Mouse (Mus musculus) ES-E14 (cell line): ENCODE results near the gene Prex1. TPM values are rescaled to one million over a fixed set of nuclear protein-coding genes. Genes with fewer than 3 reads are reported as not detected.

ENCODE experiments used
- DNase-seq: peaks from one replicate; pipeline ENCODE4 v3.0.0-alpha.2; 2013; ENCODE audit warnings: low read depth, low spot score
- H3K27ac ChIP-seq: 2 replicates; pipeline ENCODE4 v1.5.1; 2012; ENCODE audit warnings: low read depth, mild to moderate bottlenecking, low read length, moderate library complexity, mixed read lengths; ENCODE audit not compliant: poor library complexity, insufficient read depth, severe bottlenecking
- H3K36me3 ChIP-seq: 2 replicates; pipeline ENCODE4 v1.6.1; 2012; ENCODE audit warnings: mild to moderate bottlenecking, low read length, moderate library complexity, mixed read lengths; ENCODE audit not compliant: control insufficient read depth, poor library complexity, insufficient read depth, severe bottlenecking
- H3K4me1 ChIP-seq, 2 experiments: fragments of 150-350 bp in 1 of 2; sonication (generic) in 1 of 2; 2 replicates each; pipeline ENCODE4 v1.6.1; 2012; ENCODE audit warnings: low read length in 2 of 2, mild to moderate bottlenecking in 1 of 2, mixed read lengths in 1 of 2; ENCODE audit not compliant: control insufficient read depth in 2 of 2, insufficient read depth in 2 of 2, poor library complexity in 1 of 2
- H3K4me3 ChIP-seq, 2 experiments: fragments of 150-350 bp in 1 of 2; sonication (generic) in 1 of 2; 2 replicates each; pipeline ENCODE4 v1.5.1; 2012; ENCODE audit warnings: low read length in 2 of 2, low read depth in 1 of 2, mild to moderate bottlenecking in 1 of 2, mixed read lengths in 1 of 2; ENCODE audit not compliant: insufficient read depth in 1 of 2, poor library complexity in 1 of 2, severe bottlenecking in 1 of 2
- H3K9ac ChIP-seq: 2 replicates; pipeline ENCODE4 v1.6.1; 2012; ENCODE audit warnings: low read depth, mild to moderate bottlenecking, low read length, mixed read lengths; ENCODE audit not compliant: poor library complexity, insufficient read depth, severe bottlenecking
- H3K9me3 ChIP-seq: fragments of 150-350 bp; sonication (generic); 2 replicates; pipeline ENCODE4 v1.6.1; 2012; ENCODE audit warnings: low read depth, mild to moderate bottlenecking, low read length; ENCODE audit not compliant: control insufficient read depth, insufficient read depth
- CHD2 ChIP-seq: IDR thresholded peaks from 2 replicates; pipeline ENCODE4 v1.6.1; 2014; ENCODE audit warnings: mild to moderate bottlenecking, low read depth, low read length, inconsistent platforms
- HCFC1 ChIP-seq: IDR thresholded peaks from 2 replicates; pipeline ENCODE4 v1.6.1; 2012; ENCODE audit warnings: low read length, inconsistent platforms, borderline replicate concordance; ENCODE audit not compliant: insufficient read depth
- MAFK ChIP-seq: IDR thresholded peaks from 2 replicates; pipeline ENCODE4 v1.6.1; 2014; ENCODE audit warnings: mild to moderate bottlenecking, low read depth, low read length, inconsistent platforms; ENCODE audit not compliant: insufficient read depth
- ZC3H11A ChIP-seq: IDR thresholded peaks from 2 replicates; pipeline ENCODE4 v1.6.1; 2012; ENCODE audit warnings: low read depth, mild to moderate bottlenecking, inconsistent platforms, low read length, borderline replicate concordance
- ZNF384 ChIP-seq: IDR thresholded peaks from 2 replicates; pipeline ENCODE4 v1.6.1; 2012; ENCODE audit warnings: low read depth, low read length, inconsistent platforms
- in situ Hi-C, 2 experiments: fragments of 600-800 bp; cut with MboI; formaldehyde crosslinking; loops; one replicate each; pipeline ENCODE4 v1.15.1; 2025; ENCODE audit warnings: low sequenced_read_pairs in 2 of 2, inconsistent platforms in 1 of 2; ENCODE audit not compliant: unreplicated experiment in 2 of 2
- total RNA-seq: library from RNA; depleted of rRNA; stranded (reverse); fragments of 300-350 nt; gene quantifications from 2 replicates; pipeline ENCODE4 v1.2.3, GENCODE M21; 2012

Prex1 gene
- total RNA-seq, 1 experiment = 1.5 TPM

DNA sequence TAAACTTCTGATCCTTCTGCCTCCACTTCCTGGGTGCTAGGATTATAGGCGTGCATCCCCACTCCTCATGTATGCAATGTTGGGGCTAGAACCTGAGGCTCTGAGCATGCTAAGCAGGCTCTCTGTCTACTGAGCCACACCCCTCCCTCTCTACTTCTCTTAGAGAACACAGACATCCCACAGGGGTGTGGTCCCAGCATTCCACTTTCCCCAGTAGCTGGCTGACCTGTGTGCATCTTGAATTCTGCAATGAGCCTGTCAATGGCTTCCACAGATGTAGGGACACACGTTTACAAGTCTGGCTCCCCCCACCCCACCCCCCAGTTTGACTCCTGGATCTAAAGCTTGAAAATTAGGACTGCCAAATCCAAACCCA lies 6.3 kb upstream of the Prex1 start:
- TF ChIP-seq HCFC1 (no peak), ZC3H11A (no peak), MAFK (no peak), CHD2 (no peak), ZNF384 (no peak)
- Histone ChIP-seq H3K4me1 (peaks cover under 1 to 2% of the 10 kb centered on the region in 2 experiments; a peak in 3 of 4 replicates), H3K36me3 (no peaks in the 10 kb centered on the region), H3K27ac (no peak overlapping the region), H3K4me3 (no peak overlapping the region), H3K9me3 (no peaks in the 10 kb centered on the region), H3K9ac (no peak overlapping the region)
- in situ Hi-C loops = no loop called here
- no peak for DNase-seq

DNA sequence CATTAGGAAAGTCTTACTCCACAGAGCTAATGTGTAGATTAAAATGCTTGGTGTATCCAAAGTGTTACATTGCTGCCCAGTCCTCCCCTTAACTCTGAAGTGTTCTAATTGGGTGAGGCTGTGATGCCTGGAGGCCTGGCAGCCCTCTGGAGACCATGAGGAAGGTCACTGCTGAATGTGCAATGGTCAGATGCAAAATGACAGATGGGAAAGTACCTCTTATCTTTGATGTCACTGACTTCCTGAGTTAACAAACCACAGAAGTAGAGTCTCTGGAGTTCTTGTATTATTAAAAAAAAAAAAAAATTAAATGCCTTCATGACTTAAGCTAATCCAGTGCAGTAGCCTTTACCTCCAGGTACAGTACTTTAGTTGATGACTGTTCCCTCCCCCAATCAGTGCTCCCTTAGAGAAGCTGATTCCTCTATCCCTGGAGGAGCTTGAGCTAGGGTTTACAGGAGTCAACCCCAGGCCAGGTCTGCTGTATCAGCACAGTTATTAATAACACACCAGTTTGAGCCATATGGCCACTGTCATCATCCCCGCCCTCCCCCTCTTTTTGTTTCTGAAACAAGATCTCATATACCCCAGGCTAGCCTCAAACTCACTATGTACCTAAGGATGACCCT lies 5.8 kb upstream of the Prex1 start:
- no peak for DNase-seq
- in situ Hi-C loops = no loop called here
- no peak overlapping the region for H3K9ac ChIP-seq
- TF ChIP-seq CHD2 (no peak), ZNF384 (no peak), HCFC1 (no peak), ZC3H11A (no peak), MAFK (no peak)
- H3K36me3 ChIP-seq = no peaks in the 10 kb centered on the region
- H3K4me3 ChIP-seq = no peak overlapping the region
- H3K4me1 ChIP-seq = peaks cover 2 to 3% of the 10 kb centered on the region in 2 experiments; a peak in 3 of 4 replicates
- no peak overlapping the region for H3K27ac ChIP-seq
- H3K9me3 ChIP-seq = no peaks in the 10 kb centered on the region

DNA sequence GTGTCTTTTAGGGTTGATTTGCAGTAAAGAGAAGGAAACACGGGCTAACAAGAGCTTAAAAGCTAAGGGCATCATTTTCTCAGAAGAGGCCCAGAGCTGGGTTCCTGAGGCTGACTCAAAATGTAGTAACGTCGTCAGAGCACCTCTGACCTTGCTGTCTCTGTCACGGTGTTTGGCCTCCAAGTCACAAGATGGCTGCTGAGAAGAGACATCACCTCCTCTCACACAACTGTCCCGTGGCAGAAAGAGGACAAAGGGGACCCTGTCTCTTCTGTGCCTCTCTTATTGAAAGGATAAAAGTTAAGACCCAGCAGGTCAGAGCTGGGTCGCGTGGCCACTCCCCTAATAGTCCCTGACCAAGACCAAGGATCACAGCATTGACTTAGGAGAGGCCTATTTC lies 2.4 kb upstream of the Prex1 start:
- Histone ChIP-seq H3K36me3 (no peaks in the 10 kb centered on the region), H3K9me3 (no peaks in the 10 kb centered on the region), H3K4me3 (no peak overlapping the region), H3K4me1 (peaks cover 2 to 8% of the 10 kb centered on the region in 2 experiments; a peak in 3 of 4 replicates), H3K9ac (no peak overlapping the region), H3K27ac (no peak overlapping the region)
- DNase-seq = no peak
- in situ Hi-C loops = no loop called here
- no peak for TF ChIP-seq CHD2
- TF ChIP-seq ZNF384 = no peak
- TF ChIP-seq MAFK = no peak
- no peak for TF ChIP-seq HCFC1
- TF ChIP-seq ZC3H11A = no peak

DNA sequence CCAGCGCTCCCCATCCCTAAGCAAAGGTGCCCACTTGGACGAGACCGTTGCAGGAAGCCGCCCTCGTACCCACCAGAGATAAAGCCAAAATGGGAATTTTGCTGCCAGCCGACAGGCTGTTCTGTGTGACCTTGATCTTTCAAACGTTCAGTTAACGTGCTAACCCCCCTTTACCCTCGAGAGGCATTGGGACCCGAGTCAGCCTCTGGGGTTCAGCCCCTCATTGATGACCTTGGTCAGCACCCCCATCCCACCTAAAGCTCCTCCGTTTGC lies 731 bp upstream of the Prex1 start:
- TF ChIP-seq HCFC1 (no peak), ZNF384 (no peak), MAFK (no peak), CHD2 (no peak), ZC3H11A (no peak)

More for the DNA sequence above, 731 bp upstream of the Prex1 start:
- H3K9me3 ChIP-seq = no peaks in the 10 kb centered on the region
- H3K9ac ChIP-seq = peak overlapping the region; percentile 68
- no peaks in the 10 kb centered on the region for H3K36me3 ChIP-seq
- no peak for DNase-seq
- H3K27ac ChIP-seq = no peak overlapping the region
- H3K4me3 ChIP-seq = peak overlapping the region; percentile 62 to 76
- in situ Hi-C loops = no loop called here
- peaks cover 2 to 6% of the 10 kb centered on the region in 2 experiments; a peak in 3 of 4 replicates for H3K4me1 ChIP-seq
